Mouse (Mus musculus): ENCODE results near the gene Hist1h2br. TPM values are rescaled to one million over a fixed set of nuclear protein-coding genes. Genes with fewer than 3 reads are reported as not detected.
"Not testable (repeated sequence)": the region's sequence is repeated elsewhere in the genome, so short reads cannot be mapped to it uniquely, and the experiment has no call there.

Hist1h2br gene
- polyA plus RNA-seq, 2 experiments from 2014 or later: 4.0 to 9.2 TPM

DNA sequence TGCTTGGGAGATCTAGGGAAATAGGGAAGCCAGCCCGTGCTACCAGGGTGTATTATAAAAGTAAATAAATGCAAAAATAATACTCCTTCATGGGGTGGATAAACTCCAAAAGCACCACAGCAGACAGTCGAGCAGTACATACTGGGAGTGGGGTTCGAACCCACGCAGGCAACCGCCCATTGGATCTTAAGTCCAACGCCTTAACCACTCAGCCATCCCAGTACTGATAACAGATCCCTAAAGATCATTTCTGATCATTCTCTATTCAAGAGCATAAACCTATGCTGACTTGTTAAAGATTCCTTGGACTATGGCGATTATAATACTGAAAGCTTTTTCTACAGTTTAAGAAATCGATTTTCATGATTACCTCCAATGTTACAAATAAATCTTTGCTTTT lies 14.3 kb downstream of the Hist1h2br start:
- ATAC-seq: no peak

DNA sequence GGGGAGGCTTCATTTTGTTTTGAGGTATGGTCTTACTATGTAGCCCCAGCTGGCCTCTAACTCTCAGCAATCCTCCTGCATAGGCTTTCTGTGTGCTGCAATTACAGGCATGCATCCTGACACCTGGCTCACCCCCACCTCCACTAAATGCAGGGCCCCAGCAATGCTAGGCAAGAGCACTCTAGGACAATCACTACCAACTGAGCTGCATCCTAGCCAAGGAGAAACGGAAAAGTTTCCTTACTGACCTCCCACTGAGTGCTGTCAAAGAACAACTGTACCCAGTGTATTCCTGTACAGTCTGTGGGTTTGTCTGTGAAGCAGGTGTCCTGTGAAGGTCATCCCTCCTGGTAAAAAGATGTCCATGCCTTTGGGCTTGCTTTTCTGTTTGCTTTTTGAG lies 17.2 kb downstream of the Hist1h2br start:
- ATAC-seq: not testable (repeated sequence)

DNA sequence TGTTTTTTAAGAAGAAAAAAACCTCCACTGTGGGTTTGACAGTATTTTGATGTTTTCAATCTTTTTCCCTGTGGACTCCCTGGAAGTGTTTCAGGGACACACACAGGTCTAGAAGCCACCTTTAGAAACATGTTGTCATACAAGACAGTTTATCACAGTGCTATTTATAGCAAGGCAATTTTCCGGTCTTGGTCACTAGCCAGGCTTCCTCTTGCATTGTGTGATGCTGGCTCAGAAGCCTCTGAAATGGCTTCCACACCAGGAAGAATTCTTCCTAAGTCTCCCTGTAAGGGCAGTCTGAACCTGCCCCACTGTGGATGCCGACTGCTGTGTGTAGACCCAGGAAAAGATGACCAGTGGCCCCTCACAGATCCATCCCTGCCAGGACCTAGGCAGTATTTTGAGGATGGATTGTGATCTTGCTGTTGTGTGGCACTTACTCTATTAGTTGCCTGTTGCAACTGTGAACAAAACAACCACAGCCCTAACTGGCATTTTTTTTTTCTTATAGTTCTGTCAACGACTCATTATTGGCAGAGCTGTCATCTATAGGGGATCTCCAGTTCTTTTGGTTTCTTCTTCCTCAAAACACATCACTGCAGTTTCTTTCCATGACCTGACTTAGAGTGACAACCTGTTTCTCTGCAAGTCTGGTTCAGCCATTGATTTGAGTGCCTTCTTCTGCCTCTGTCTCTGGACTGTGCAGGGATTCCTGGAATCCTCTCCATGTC lies 18.8 kb downstream of the Hist1h2br start:
- ATAC-seq: no peak

DNA sequence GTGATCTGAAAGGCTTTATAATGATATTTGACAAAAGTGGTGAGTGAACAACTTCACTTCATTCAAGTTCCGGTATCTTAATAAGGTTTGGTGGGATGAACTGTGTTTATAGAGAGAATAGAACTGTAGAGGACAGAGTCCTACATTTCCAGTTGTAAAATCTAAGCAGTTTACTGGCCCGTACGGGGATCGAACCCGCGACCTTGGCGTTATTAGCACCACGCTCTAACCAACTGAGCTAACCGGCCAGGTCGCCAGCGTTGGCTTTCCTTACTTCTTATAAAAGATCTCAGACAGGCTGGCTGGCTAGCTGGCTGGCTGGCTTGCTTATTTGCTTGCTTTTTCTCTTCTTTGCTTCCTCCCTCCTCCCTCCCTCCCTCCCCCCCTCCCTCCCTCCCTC lies 21.6 kb downstream of the Hist1h2br start:
- no peak for ATAC-seq

DNA sequence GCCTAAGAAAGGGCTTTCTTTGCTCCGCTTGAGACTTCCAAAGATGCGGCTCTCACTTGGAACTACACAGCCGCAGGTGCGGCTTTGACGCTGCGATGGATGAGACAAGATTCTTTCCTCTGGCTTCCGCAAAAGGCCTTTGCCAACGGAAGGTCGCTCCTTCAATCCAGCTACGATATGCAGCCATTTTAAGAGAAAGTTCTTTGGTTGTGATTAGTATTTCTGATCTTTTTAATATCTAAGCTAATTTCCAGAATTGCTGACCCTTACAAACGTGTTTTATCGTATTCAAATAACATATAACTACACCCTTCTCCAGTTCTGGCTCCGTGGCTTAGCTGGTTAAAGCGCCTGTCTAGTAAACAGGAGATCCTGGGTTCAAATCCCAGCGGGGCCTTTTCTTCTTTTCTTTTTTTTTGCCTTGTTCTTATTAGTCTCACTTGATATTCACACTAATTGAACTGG lies 22.2 kb downstream of the Hist1h2br start:
- no peak for ATAC-seq

DNA sequence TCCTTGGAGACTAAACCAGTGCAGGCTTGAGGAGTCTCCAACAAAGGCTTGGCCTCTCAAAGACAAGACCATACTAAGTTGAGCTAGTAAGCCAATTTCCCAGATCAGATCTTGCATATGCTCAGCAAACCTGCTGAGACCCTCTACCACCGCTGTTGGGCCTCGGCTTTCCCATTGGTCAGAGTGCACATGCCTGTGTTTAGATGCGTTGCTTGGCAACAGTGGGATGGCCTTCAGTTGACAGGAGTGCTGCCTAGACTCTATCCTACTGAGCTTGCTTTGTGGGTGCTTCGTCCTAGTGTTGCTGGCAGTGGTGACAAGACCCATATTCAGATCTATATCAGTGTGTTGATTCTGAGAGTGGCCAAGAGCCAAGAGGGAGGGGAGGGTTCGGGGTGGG lies 28.1 kb downstream of the Hist1h2br start:
- no peak for ATAC-seq

DNA sequence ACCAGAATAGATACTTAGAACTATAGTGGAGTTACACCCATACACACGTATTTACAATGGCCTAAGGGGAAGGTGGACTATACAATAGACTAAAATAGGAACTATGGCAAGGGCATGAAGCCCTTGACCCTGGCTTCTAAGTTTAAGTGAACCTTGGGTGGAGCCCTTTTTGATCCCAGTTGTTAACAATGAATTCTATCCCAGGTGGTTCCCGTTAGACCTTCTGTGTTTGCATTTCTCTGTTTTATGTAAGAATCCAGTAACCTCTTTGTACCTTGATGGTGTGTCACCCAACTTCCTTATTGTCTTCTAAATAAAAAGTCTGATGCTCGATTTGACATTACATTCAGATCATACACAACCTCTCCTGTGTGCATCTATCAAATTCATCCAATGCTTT lies 32.0 kb downstream of the Hist1h2br start:
- ATAC-seq: not testable (repeated sequence)

DNA sequence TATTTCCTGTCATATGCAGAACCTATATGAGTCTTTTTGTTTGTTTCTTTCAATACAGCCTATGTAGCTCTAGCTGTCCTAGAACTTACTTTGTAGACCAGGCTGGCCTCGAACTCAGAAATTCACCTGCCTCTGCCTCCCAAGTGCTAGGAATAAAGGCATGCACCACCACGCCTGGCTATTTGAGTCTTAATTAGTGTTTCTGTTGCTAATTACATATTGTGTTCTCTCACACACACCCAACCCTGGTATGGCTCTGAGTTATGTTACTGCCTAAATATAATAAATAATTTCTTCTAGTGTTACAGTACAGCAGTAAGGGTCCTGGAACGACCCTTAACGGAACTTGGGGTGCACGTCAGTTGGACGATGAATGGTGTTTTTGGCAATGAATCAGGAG lies 47.2 kb downstream of the Hist1h2br start:
- no peak for ATAC-seq

DNA sequence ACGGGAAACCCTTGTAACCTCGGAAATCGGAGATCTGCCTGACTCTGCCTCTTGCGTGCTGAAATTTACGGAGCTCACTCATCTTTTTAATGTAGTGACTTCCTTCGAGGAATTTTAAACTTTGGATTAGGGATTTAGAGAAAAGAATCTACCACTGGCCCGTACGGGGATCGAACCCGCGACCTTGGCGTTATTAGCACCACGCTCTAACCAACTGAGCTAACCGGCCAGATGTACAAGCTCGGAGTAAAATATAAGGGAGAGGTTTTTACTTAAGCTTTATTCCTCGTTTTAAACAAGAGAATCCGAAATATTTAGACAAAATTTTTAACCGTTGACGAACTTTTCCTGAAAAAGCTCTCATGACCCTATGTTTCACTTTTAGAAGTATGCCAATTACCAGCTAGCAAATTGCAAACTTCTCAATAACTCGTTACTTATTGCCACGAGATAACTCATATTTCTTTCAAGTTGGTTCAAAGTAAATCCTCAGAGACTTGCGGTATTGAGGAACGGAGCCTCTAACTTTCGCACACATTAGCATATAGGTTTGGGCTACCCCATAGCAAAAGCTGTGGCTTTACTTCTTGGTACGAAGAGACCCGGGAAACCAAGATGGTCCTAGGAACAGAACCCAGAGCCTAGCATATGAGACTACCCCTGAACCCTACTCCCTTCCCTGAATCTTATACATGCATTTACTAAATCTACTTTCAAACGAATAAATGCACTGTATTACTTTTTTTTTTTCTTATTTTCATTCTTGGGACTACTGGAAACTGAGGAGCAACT lies 48.5 kb downstream of the Hist1h2br start:
- no peak for ATAC-seq

DNA sequence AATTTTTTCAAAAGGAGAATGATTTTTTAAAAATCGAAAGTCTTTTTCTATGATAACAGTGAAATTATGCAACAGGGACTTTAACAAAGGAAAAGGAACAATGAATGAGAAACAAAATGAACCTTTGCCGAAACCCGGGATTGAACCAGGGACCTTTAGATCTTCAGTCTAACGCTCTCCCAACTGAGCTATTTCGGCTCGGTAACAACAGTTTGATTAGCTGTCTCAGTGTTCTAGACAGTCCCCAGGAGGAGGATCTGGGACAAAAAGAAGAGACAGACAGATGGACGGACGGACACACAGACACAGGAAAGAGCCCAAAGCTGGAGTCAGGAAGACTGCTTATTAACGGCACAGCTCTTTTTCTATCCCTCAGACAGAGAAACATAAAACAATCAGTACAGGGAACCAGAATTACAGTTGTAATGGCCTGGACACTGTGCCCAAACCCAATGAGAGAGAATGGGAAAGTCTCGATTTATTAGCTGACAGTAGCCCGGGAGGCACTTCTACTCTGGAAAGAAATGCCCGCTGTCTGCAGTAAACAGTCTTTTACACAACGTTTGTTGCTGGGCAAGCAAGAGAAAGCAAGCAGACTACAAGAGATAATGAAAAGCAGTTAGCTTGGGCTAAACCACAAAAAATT lies 49.3 kb downstream of the Hist1h2br start:
- no peak for ATAC-seq

DNA sequence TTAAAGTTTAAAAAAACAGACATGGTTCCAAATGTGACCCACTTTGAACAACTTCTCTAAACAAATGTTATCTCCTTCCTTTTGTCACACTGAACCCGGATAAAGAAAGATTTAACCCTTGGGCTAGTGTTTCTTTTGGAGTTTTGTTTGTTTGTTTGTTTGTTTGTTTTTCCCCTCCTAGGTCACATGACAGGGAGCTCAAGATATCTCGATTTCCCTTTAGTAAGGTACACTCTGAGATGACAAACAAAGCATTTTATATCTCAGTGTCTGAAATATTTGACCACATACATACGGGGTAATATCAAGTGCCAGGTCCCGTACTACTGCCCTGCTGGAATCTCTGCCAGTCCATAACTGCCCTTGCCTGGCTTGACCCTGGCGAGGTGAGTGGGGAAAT lies 49.9 kb downstream of the Hist1h2br start:
- no peak for ATAC-seq

DNA sequence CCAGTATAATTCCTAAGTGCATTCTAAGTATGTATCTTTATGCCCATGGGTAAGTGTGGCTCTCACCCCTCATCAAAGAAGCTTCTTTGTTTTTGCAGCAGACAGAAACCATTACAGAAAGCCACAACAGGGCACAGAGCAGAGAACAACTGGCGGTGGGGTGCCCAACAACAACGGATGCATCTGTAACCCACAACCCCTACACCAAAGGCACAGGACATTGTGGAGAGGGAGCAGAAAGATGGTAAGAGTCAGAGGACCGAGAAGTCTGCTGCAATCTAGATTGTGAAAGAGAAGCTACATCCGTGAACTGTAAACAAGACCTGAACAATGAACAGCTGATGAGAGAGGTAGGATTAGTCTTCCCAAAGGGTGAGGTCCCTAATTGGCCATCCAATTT lies 51.0 kb downstream of the Hist1h2br start:
- no peak for ATAC-seq

Other genes with a start within 250 kb of the Hist1h2br start
- not detected for gene Olfr1362, start 219.7 kb upstream of the Hist1h2br start, polyA plus RNA-seq (2017; shearing (Covaris generic))
- not detected for gene Olfr11, start 191.2 kb upstream of the Hist1h2br start, polyA plus RNA-seq (2017; shearing (Covaris generic))
- not detected for gene Olfr1361, start 170.4 kb upstream of the Hist1h2br start, polyA plus RNA-seq (2017; shearing (Covaris generic))
- not detected for gene Olfr1360, start 156.3 kb upstream of the Hist1h2br start, polyA plus RNA-seq (2017; shearing (Covaris generic))
- gene Olfr1359, start 135.6 kb upstream of the Hist1h2br start, polyA plus RNA-seq (2017; shearing (Covaris generic)): not detected
- gene Hist1h2bl, start 117.6 kb upstream of the Hist1h2br start, polyA plus RNA-seq (2017; shearing (Covaris generic)): 1 to 10 TPM in 1 of 2 experiments, not detected in 1; 1.2 TPM
- 1 to 10 TPM in 1 of 2 experiments, not detected in 1; 5.1 TPM for gene Hist1h2ai, start 117.3 kb upstream of the Hist1h2br start, polyA plus RNA-seq (2017; shearing (Covaris generic))
- 1 to 10 TPM in 1 of 2 experiments, not detected in 1; 6.0 TPM for gene Hist1h3h, start 116.1 kb upstream of the Hist1h2br start, polyA plus RNA-seq (2017; shearing (Covaris generic))
- gene Hist1h2bm, start 111.7 kb upstream of the Hist1h2br start, polyA plus RNA-seq (2017; shearing (Covaris generic)): 1 to 10 TPM; 2.4 to 2.8 TPM
- under 1 TPM in 1 of 2 experiments, not detected in 1; 0.61 TPM for gene Hist1h4j, start 98.7 kb upstream of the Hist1h2br start, polyA plus RNA-seq (2017; shearing (Covaris generic))
- gene Hist1h4k, start 83.2 kb upstream of the Hist1h2br start, polyA plus RNA-seq (2017; shearing (Covaris generic)): 1 to 10 TPM; 4.8 to 6.3 TPM
- 1 to 10 TPM; 2.5 to 3.5 TPM for gene Hist1h2ak, start 79.9 kb upstream of the Hist1h2br start, polyA plus RNA-seq (2017; shearing (Covaris generic))
- 1 to 10 TPM; 3.3 to 5.0 TPM for gene Hist1h2bn, start 79.6 kb upstream of the Hist1h2br start, polyA plus RNA-seq (2017; shearing (Covaris generic))
- gene Hist1h1b, start 53.1 kb upstream of the Hist1h2br start, polyA plus RNA-seq (2017; shearing (Covaris generic)): 10 to 100 TPM; 28.3 to 35.3 TPM
- 1 to 10 TPM in 1 of 2 experiments, not detected in 1; 3.8 TPM for gene Hist1h3i, start 50.4 kb upstream of the Hist1h2br start, polyA plus RNA-seq (2017; shearing (Covaris generic))
- gene Hist1h2an, start 46.5 kb upstream of the Hist1h2br start, polyA plus RNA-seq (2017; shearing (Covaris generic)): 10 to 100 TPM in 1 of 2 experiments, 1 to 10 TPM in 1; 2.0 to 11.5 TPM
- gene Hist1h2bp, start 46.3 kb upstream of the Hist1h2br start, polyA plus RNA-seq (2017; shearing (Covaris generic)): not detected
- 1 to 10 TPM; 4.2 to 9.2 TPM for gene Hist1h2bq, start 23.5 kb upstream of the Hist1h2br start, polyA plus RNA-seq (2017; shearing (Covaris generic))
- 1 to 10 TPM in 1 of 2 experiments, not detected in 1; 2.4 TPM for gene Hist1h2ao, start 23.3 kb upstream of the Hist1h2br start, polyA plus RNA-seq (2017; shearing (Covaris generic))
- 1 to 10 TPM in 1 of 2 experiments, not detected in 1; 6.5 TPM for gene Hist1h4m, start 22.0 kb upstream of the Hist1h2br start, polyA plus RNA-seq (2017; shearing (Covaris generic))
- gene Hist1h4n, start 1.5 kb upstream of the Hist1h2br start, polyA plus RNA-seq (2017; shearing (Covaris generic)): 10 to 100 TPM in 1 of 2 experiments, not detected in 1; 15.9 TPM
- gene Hist1h2ap, start 236 bp upstream of the Hist1h2br start, polyA plus RNA-seq (2017; shearing (Covaris generic)): 100 to 1,000 TPM; 214 to 439 TPM
- not detected for gene Zfp184, start 111.4 kb downstream of the Hist1h2br start, polyA plus RNA-seq (2017; shearing (Covaris generic))
- not detected for gene Pom121l2, start 147.5 kb downstream of the Hist1h2br start, polyA plus RNA-seq (2017; shearing (Covaris generic))
- gene Prss16, start 176.0 kb downstream of the Hist1h2br start, polyA plus RNA-seq (2017; shearing (Covaris generic)): under 1 TPM; 0.19 to 0.48 TPM
- gene Hist1h2ah, start 201.8 kb downstream of the Hist1h2br start, polyA plus RNA-seq (2017; shearing (Covaris generic)): 100 to 1,000 TPM in 1 of 2 experiments, not detected in 1; 174 TPM
- 1 to 10 TPM; 2.6 to 4.2 TPM for gene Hist1h2bk, start 202.1 kb downstream of the Hist1h2br start, polyA plus RNA-seq (2017; shearing (Covaris generic))
- gene Hist1h4i, start 207.6 kb downstream of the Hist1h2br start, polyA plus RNA-seq (2017; shearing (Covaris generic)): 10 to 100 TPM in 1 of 2 experiments, 1 to 10 TPM in 1; 5.9 to 14.6 TPM
- not detected for gene Hist1h2ag, start 209.2 kb downstream of the Hist1h2br start, polyA plus RNA-seq (2017; shearing (Covaris generic))
- gene Hist1h2bj, start 209.5 kb downstream of the Hist1h2br start, polyA plus RNA-seq (2017; shearing (Covaris generic)): 10 to 100 TPM in 1 of 2 experiments, 1 to 10 TPM in 1; 4.4 to 13.9 TPM

Data from activated CD4-positive, CD25-positive, alpha-beta regulatory T cell, adult 4 months (primary cell).